Mouse (Mus musculus) gastrocnemius, postnatal 4 days (tissue): ENCODE data around the gene Nup54. TPM values are rescaled to one million over a fixed set of nuclear protein-coding genes. Genes with fewer than 3 reads are reported as not detected.

Source experiments
- DNase-seq, 2 experiments: peaks; one replicate each; pipeline ENCODE4 v3.0.0; 2021 to 2022; ENCODE audit warnings: low spot score in 2 of 2, mixed read lengths in 2 of 2
- microRNA-seq: library from miRNA; unstranded; fragments of <30 nt; microRNA quantifications from one replicate; pipeline ENCODE4 v1.2.0, GENCODE M21; 2021
- total RNA-seq, 2 experiments: library from RNA; stranded (reverse); gene quantifications; 2 replicates each; pipeline ENCODE4 v1.2.3; 2021

The Nup54 gene
- total RNA-seq, 2 experiments from 2014 or later: 22.6 to 25.6 TPM

DNA sequence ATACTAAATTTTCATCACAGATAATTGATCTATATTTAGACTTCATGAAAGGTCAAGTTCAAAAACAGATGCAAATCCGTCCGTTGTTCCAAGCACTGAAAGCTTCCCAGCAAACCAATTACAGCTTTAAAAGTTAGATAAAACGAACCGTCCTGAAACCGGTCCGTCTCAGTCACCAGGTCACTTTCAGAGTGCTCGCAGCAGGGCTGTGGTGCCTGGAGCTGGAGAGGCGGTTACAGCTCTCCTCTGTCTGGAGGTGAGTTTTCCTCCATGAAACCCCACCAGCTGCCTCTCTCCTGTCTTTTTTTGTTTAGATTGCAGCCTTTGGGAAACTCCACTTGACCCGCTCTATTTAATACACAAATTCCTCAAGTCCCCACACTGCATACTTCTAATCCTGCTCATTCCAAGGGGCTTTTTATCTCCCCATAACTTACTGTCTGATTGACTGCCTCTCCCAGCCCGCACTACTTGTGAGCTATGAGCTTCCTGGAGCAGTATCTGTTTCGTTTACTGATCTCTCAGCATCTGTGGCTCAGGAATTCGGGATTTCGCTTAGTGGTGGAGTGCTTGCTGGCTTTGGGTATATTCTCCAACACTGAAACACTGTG, 58.1 kb downstream of the Nup54 start:
- no peak for DNase-seq

- no peak for DNase-seq
Measured at GRCm38 (mm10) chr5:92375368-92375767, 59.7 kb downstream of the Nup54 start.

- no peak for DNase-seq
Measured at GRCm38 (mm10) chr5:92374721-92375142, 60.3 kb downstream of the Nup54 start.

DNA sequence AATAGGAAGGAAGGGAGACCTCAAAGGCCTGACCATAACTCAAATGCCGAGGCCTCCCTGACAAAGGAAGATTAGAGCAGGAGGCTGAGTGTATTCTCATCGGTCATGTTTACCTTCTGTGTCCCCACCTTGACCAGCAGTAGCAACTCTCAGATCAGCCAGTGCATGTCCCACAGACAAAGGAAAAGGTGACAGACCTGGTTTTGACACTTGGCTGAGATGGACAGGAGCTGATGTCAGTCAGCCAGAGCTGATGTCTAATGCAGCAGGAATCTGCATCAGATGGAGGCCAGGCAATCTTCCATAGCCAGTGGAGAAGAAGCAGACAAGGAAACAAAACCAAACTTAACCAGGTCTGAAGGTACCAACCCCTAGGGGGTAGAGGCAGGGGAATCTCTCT, 62.4 kb downstream of the Nup54 start:
- DNase-seq: no peak

DNA sequence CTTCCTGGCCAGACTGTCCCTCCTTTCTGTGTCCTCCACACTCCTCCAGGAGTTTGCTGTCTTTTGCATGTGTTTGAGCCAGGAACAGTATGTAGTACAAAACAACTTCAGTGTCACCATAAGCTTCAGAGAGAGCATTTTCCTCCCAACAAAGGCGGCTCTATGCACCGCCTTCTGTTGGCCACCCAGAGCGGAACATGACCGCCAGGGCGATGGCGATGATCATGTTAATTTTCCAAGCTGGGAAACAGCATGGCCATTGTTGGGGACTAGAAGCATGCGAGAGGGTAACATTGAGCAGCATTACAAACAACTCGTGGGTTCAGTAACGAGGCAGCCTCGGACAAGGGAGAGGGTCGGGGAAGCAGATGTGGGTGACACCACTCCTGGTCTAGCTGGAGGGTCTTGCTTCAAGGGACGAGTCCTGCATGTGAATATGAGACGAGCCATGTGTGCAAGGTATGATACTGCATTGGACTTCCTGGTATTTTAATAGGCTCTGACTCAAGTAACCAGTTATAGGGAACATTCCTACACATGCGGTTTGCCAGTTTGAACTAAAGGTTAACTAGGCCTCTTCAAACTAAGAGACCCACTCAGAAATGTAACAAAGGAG, 63.5 kb downstream of the Nup54 start:
- DNase-seq: no peak

- no peak for DNase-seq
Measured at GRCm38 (mm10) chr5:92370891-92371290, 64.1 kb downstream of the Nup54 start.

DNA sequence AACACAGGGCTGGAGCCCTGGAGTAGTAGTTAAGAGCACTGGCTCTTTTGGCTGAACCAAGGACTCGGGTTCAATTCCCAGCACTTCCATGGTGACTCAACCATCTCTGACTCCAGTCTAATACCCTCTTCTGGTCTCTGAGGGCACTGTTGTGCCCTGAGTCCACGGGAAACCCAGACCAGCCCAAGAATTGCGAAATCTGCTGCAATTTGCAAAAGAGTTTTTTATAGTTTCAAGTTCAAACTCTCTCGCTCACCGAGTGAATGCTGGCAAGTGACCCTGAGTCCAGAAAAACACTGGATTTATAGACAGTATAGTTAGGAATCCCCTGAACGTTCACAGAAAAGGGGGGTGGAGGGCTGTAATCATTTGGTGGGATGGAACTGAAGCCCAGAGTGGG, 64.6 kb downstream of the Nup54 start:
- DNase-seq: no peak

- peak; percentile 33 to 79 for DNase-seq
Measured at GRCm38 (mm10) chr5:92369151-92369994, 65.6 kb downstream of the Nup54 start.

- no peak for DNase-seq
Measured at GRCm38 (mm10) chr5:92368392-92368791, 66.6 kb downstream of the Nup54 start.

DNA sequence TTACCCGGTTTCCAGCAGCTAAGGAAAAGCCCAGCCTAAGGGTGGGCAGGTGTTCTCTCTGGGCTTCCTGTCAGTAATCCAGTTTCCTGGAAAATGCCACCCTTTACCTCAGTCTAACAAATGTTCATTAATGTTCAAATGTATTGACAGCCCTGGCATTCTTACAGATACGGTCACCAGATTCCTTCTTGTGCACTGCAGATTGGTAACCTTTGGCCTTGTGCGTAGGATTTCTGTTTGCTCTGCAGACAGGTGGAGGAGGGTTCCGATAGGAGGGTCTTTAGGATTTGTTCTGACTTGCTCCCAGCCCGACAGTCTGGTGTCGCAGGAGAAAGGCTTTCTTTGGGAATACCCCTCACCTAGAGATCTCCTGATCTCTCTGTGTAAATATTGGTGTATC, 68.5 kb downstream of the Nup54 start:
- no peak for DNase-seq

Small RNA genes within 50 kb of the gene (microRNA-seq; reads per million reads assigned to microRNA genes)
- gene Mir6415: not detected

Other genes with a start within 250 kb of the Nup54 start
- not detected for gene U90926, start 219.8 kb downstream of the Nup54 start, total RNA-seq
- gene Ppef2, start 178.9 kb downstream of the Nup54 start, total RNA-seq: under 1 TPM; 0.08 to 0.29 TPM
- gene Naaa, start 157.0 kb downstream of the Nup54 start, total RNA-seq: 10 to 100 TPM; 16.6 to 16.7 TPM
- gene Sdad1, start 124.7 kb downstream of the Nup54 start, total RNA-seq: 10 to 100 TPM; 25.5 to 28.4 TPM
- 1 to 10 TPM; 5.0 to 8.4 TPM for gene Cxcl9, start 107.1 kb downstream of the Nup54 start, total RNA-seq
- 100 to 1,000 TPM; 257 to 310 TPM for gene Art3, start 103.4 kb downstream of the Nup54 start, total RNA-seq
- 1 to 10 TPM in 1 of 2 experiments, under 1 TPM in 1; 0.76 to 1.0 TPM for gene Cxcl10, start 86.3 kb downstream of the Nup54 start, total RNA-seq
- gene Scarb2, start 71.6 kb upstream of the Nup54 start, total RNA-seq: 10 to 100 TPM; 90.2 to 96.8 TPM
- not detected for gene Fam47e, start 119.8 kb upstream of the Nup54 start, total RNA-seq
- gene Stbd1, start 167.8 kb upstream of the Nup54 start, total RNA-seq: 100 to 1,000 TPM; 228 to 257 TPM
- gene Ccdc158, start 240.1 kb upstream of the Nup54 start, total RNA-seq: under 1 TPM; 0.10 to 0.25 TPM
- 10 to 100 TPM in 1 of 2 experiments, 1 to 10 TPM in 1; 8.9 to 11.0 TPM for gene Shroom3, start 248.2 kb upstream of the Nup54 start, total RNA-seq